Mouse (Mus musculus) v-Abl transformed pro-B cells (cell line): Measurements from ENCODE around the gene Btbd35f9.
"Not testable (repeated sequence)": the region's sequence is repeated elsewhere in the genome, so short reads cannot be mapped to it uniquely, and the experiment has no call there.

Experiments
- in situ Hi-C, 2 experiments: fragments of 400-800 bp; cut with MboI; formaldehyde crosslinking; loops; one replicate each; pipeline ENCODE4 v1.15.1; 2025; ENCODE audit not compliant: unreplicated experiment in 2 of 2

Gene Btbd35f9

DNA sequence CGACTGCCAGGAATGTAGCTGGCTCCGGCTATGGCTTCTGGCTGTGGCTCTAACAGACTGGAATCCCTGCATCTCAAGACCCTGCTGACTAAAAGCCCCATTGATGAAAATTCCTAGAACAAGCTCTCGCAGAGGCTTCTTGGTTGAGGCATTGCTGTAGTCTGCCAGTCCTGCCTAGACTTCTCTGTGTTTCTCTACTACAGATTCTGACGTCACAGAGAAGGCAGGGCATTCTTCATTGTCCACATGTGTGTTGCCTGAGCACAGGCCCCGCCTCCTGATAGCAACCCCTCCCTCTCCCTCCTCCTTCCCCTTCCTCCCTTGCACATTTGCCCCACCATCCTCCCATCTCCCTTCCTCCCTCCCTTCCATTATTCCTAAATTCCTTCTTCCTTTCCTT is at the start of gene Btbd35f9:
Gene Btbd35f9 (minus strand): TSS at position 101 of the 400 bp plus-strand sequence.
- in situ Hi-C loops = not testable (repeated sequence)
